Mouse (Mus musculus): ENCODE data around the gene Pecam1. TPM values are rescaled to one million over a fixed set of nuclear protein-coding genes. Genes with fewer than 3 reads are reported as not detected.
"Not testable (repeated sequence)": the region's sequence is repeated elsewhere in the genome, so short reads cannot be mapped to it uniquely, and the experiment has no call there.

The Pecam1 gene
- polyA plus RNA-seq, 1 experiment from 2014 or later, result 9.5 TPM

GRCm38 (mm10) chr11:106642966-106643637 lies 107.3 kb downstream of the Pecam1 start:
- H3K27ac ChIP-seq (ENCODE audit: low read length), result no peak overlapping the region
- WGBS (ENCODE audit: insufficient replicate concordance), result 53% methylated on average over 8 of the region's 8 CpGs
- H3K9ac ChIP-seq (ENCODE audit: low read depth, low read length), result no peak overlapping the region

GRCm38 (mm10) chr11:106641580-106641979 lies 108.8 kb downstream of the Pecam1 start:
- Histone ChIP-seq H3K4me1 (ENCODE audit: control insufficient read depth, low read depth, low read length) (no peaks in the 10 kb centered on the region), H3K36me3 (ENCODE audit: control insufficient read depth, insufficient read depth) (no peaks in the 10 kb centered on the region), H3K4me2 (ENCODE audit: low read depth, low read length) (no peak overlapping the region), H3K9me3 (replicated peaks; ENCODE audit: control insufficient read depth, low read length) (no peaks in the 10 kb centered on the region), H3K27ac (ENCODE audit: low read length) (no peak overlapping the region), H3K27me3 (ENCODE audit: control insufficient read depth, insufficient read depth, low read depth, low read length) (no peaks in the 10 kb centered on the region), H3K4me3 (ENCODE audit: low read depth, low read length) (no peak overlapping the region), H3K9ac (ENCODE audit: low read depth, low read length) (no peak overlapping the region)
- 29% methylated on average over 1 of the region's 1 CpGs for WGBS (ENCODE audit: insufficient replicate concordance)
- no peak for ATAC-seq (ENCODE audit: low read depth)

More at GRCm38 (mm10) chr11:106642966-106643637, 107.3 kb downstream of the Pecam1 start:
- H3K9me3 ChIP-seq (replicated peaks; ENCODE audit: control insufficient read depth, low read length), result no peaks in the 10 kb centered on the region
- no peaks in the 10 kb centered on the region for H3K4me1 ChIP-seq (ENCODE audit: control insufficient read depth, low read depth, low read length)
- no peaks in the 10 kb centered on the region for H3K27me3 ChIP-seq (ENCODE audit: control insufficient read depth, insufficient read depth, low read depth, low read length)
- H3K4me2 ChIP-seq (ENCODE audit: low read depth, low read length), result no peak overlapping the region
- no peaks in the 10 kb centered on the region for H3K36me3 ChIP-seq (ENCODE audit: control insufficient read depth, insufficient read depth)
- peak; percentile 41; the same call in 1 of the 2 replicates for ATAC-seq (ENCODE audit: low read depth)
- H3K4me3 ChIP-seq (ENCODE audit: low read depth, low read length), result no peak overlapping the region

- no peaks in the 10 kb centered on the region for H3K4me1 ChIP-seq (ENCODE audit: control insufficient read depth, low read depth, low read length)
- H3K4me2 ChIP-seq (ENCODE audit: low read depth, low read length), result no peak overlapping the region
- H3K4me3 ChIP-seq (ENCODE audit: low read depth, low read length), result no peak overlapping the region
- no peak overlapping the region for H3K27ac ChIP-seq (ENCODE audit: low read length)
- WGBS (ENCODE audit: insufficient replicate concordance), result 14% methylated on average over 9 of the region's 9 CpGs
- no peak overlapping the region for H3K9ac ChIP-seq (ENCODE audit: low read depth, low read length)
- H3K36me3 ChIP-seq (ENCODE audit: control insufficient read depth, insufficient read depth), result no peaks in the 10 kb centered on the region
- no peak for ATAC-seq (ENCODE audit: low read depth)
- no peaks in the 10 kb centered on the region for H3K27me3 ChIP-seq (ENCODE audit: control insufficient read depth, insufficient read depth, low read depth, low read length)
- no peaks in the 10 kb centered on the region for H3K9me3 ChIP-seq (replicated peaks; ENCODE audit: control insufficient read depth, low read length)
Observed at GRCm38 (mm10) chr11:106640059-106640458, 110.4 kb downstream of the Pecam1 start.

GRCm38 (mm10) chr11:106639356-106639692 lies 111.1 kb downstream of the Pecam1 start:
- H3K4me3 ChIP-seq (ENCODE audit: low read depth, low read length), result no peak overlapping the region
- WGBS (ENCODE audit: insufficient replicate concordance), result 35% methylated on average over 5 of the region's 5 CpGs
- H3K4me2 ChIP-seq (ENCODE audit: low read depth, low read length), result no peak overlapping the region
- H3K9me3 ChIP-seq (replicated peaks; ENCODE audit: control insufficient read depth, low read length), result no peaks in the 10 kb centered on the region
- no peaks in the 10 kb centered on the region for H3K4me1 ChIP-seq (ENCODE audit: control insufficient read depth, low read depth, low read length)
- no peak for ATAC-seq (ENCODE audit: low read depth)
- H3K27ac ChIP-seq (ENCODE audit: low read length), result no peak overlapping the region
- H3K36me3 ChIP-seq (ENCODE audit: control insufficient read depth, insufficient read depth), result no peaks in the 10 kb centered on the region
- no peak overlapping the region for H3K9ac ChIP-seq (ENCODE audit: low read depth, low read length)
- H3K27me3 ChIP-seq (ENCODE audit: control insufficient read depth, insufficient read depth, low read depth, low read length), result no peaks in the 10 kb centered on the region

- 51% methylated on average over 9 of the region's 9 CpGs for WGBS (ENCODE audit: insufficient replicate concordance)
- no peak for ATAC-seq (ENCODE audit: low read depth)
- H3K27ac ChIP-seq (ENCODE audit: low read length), result no peak overlapping the region
Observed at GRCm38 (mm10) chr11:106638551-106639355, 111.7 kb downstream of the Pecam1 start.

GRCm38 (mm10) chr11:106637754-106638153 lies 112.7 kb downstream of the Pecam1 start:
- Histone ChIP-seq H3K36me3 (ENCODE audit: control insufficient read depth, insufficient read depth) (no peaks in the 10 kb centered on the region), H3K4me1 (ENCODE audit: control insufficient read depth, low read depth, low read length) (no peaks in the 10 kb centered on the region), H3K4me2 (ENCODE audit: low read depth, low read length) (no peak overlapping the region), H3K9ac (ENCODE audit: low read depth, low read length) (no peak overlapping the region), H3K9me3 (replicated peaks; ENCODE audit: control insufficient read depth, low read length) (no peaks in the 10 kb centered on the region; the same call in 1 of the 2 replicates), H3K27me3 (ENCODE audit: control insufficient read depth, insufficient read depth, low read depth, low read length) (no peaks in the 10 kb centered on the region), H3K4me3 (ENCODE audit: low read depth, low read length) (no peak overlapping the region), H3K27ac (ENCODE audit: low read length) (no peak overlapping the region)
- WGBS (ENCODE audit: insufficient replicate concordance), result 44% methylated on average over 7 of the region's 7 CpGs
- ATAC-seq (ENCODE audit: low read depth), result no peak

More at GRCm38 (mm10) chr11:106638551-106639355, 111.7 kb downstream of the Pecam1 start:
- H3K4me1 ChIP-seq (ENCODE audit: control insufficient read depth, low read depth, low read length), result no peaks in the 10 kb centered on the region
- no peak overlapping the region for H3K9ac ChIP-seq (ENCODE audit: low read depth, low read length)
- H3K9me3 ChIP-seq (replicated peaks; ENCODE audit: control insufficient read depth, low read length), result no peaks in the 10 kb centered on the region
- H3K4me2 ChIP-seq (ENCODE audit: low read depth, low read length), result no peak overlapping the region
- H3K27me3 ChIP-seq (ENCODE audit: control insufficient read depth, insufficient read depth, low read depth, low read length), result no peaks in the 10 kb centered on the region
- no peaks in the 10 kb centered on the region for H3K36me3 ChIP-seq (ENCODE audit: control insufficient read depth, insufficient read depth)
- H3K4me3 ChIP-seq (ENCODE audit: low read depth, low read length), result no peak overlapping the region

GRCm38 (mm10) chr11:106635946-106636345 lies 114.5 kb downstream of the Pecam1 start:
- no peak for ATAC-seq (ENCODE audit: low read depth)
- Histone ChIP-seq H3K9ac (ENCODE audit: low read depth, low read length) (no peak overlapping the region), H3K36me3 (ENCODE audit: control insufficient read depth, insufficient read depth) (no peaks in the 10 kb centered on the region), H3K9me3 (replicated peaks; ENCODE audit: control insufficient read depth, low read length) (no peaks in the 10 kb centered on the region; the same call in 1 of the 2 replicates), H3K4me2 (ENCODE audit: low read depth, low read length) (no peak overlapping the region), H3K4me3 (ENCODE audit: low read depth, low read length) (no peak overlapping the region), H3K27ac (ENCODE audit: low read length) (no peak overlapping the region), H3K4me1 (ENCODE audit: control insufficient read depth, low read depth, low read length) (no peaks in the 10 kb centered on the region), H3K27me3 (ENCODE audit: control insufficient read depth, insufficient read depth, low read depth, low read length) (no peaks in the 10 kb centered on the region)
- 28% methylated on average over 2 of the region's 2 CpGs for WGBS (ENCODE audit: insufficient replicate concordance)

GRCm38 (mm10) chr11:106634175-106634574 lies 116.3 kb downstream of the Pecam1 start:
- not testable (repeated sequence) for H3K27ac ChIP-seq (ENCODE audit: low read length); H3K4me2 ChIP-seq (ENCODE audit: low read depth, low read length); H3K9me3 ChIP-seq (replicated peaks; ENCODE audit: control insufficient read depth, low read length); H3K4me1 ChIP-seq (ENCODE audit: control insufficient read depth, low read depth, low read length); ATAC-seq (ENCODE audit: low read depth); H3K9ac ChIP-seq (ENCODE audit: low read depth, low read length); H3K27me3 ChIP-seq (ENCODE audit: control insufficient read depth, insufficient read depth, low read depth, low read length); H3K36me3 ChIP-seq (ENCODE audit: control insufficient read depth, insufficient read depth); H3K4me3 ChIP-seq (ENCODE audit: low read depth, low read length)
- WGBS (ENCODE audit: insufficient replicate concordance), result 73% methylated on average over 3 of the region's 3 CpGs

- Histone ChIP-seq H3K4me2 (ENCODE audit: low read depth, low read length) (no peak overlapping the region), H3K36me3 (ENCODE audit: control insufficient read depth, insufficient read depth) (no peaks in the 10 kb centered on the region), H3K9me3 (replicated peaks; ENCODE audit: control insufficient read depth, low read length) (no peaks in the 10 kb centered on the region; the same call in 1 of the 2 replicates), H3K27me3 (ENCODE audit: control insufficient read depth, insufficient read depth, low read depth, low read length) (no peaks in the 10 kb centered on the region), H3K27ac (ENCODE audit: low read length) (no peak overlapping the region), H3K9ac (ENCODE audit: low read depth, low read length) (no peak overlapping the region), H3K4me3 (ENCODE audit: low read depth, low read length) (no peak overlapping the region), H3K4me1 (ENCODE audit: control insufficient read depth, low read depth, low read length) (no peaks in the 10 kb centered on the region)
- no peak for ATAC-seq (ENCODE audit: low read depth)
- 58% methylated on average over 2 of the region's 2 CpGs for WGBS (ENCODE audit: insufficient replicate concordance)
Observed at GRCm38 (mm10) chr11:106633456-106633855, 117.0 kb downstream of the Pecam1 start.

Data from liver, embryonic 16.5 days (tissue).